Mouse (Mus musculus): Measurements from ENCODE around the gene Rbfox1. TPM values are rescaled to one million over a fixed set of nuclear protein-coding genes. Genes with fewer than 3 reads are reported as not detected.

Rbfox1 gene
- polyA plus RNA-seq, 1 experiment from 2014 or later: 0.32 TPM

DNA sequence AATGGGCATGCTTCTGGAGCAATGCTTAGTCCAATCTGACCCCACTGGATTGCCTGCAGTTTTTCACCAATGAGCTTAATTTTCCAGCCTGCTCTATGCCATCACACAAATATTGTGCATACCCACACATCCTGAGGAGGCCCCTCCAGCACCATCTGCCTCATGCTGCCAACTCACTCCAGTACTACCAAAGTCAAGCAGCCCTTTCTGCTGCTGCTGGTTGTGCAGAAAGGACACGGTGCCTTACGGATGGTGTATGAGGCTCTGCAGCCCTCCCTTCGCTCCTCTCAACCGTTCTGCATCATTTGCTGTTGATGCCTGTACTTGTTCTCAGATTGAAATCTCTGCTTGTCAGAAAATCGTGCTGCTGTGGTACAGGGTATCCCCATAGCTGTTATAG, 468.0 kb downstream of the Rbfox1 start:
- no peaks in the 10 kb centered on the region for H3K4me1 ChIP-seq (replicated peaks)
- WGBS (ENCODE audit: insufficient replicate concordance): 60% methylated on average over 5 of the region's 5 CpGs
- ATAC-seq (ENCODE audit: insufficient read depth): no peak
- H3K27me3 ChIP-seq: peaks cover 26% of the 10 kb centered on the region
- no peaks in the 10 kb centered on the region for H3K36me3 ChIP-seq (replicated peaks)
- no peaks in the 10 kb centered on the region for H3K9me3 ChIP-seq (replicated peaks)
- H3K9ac ChIP-seq: no peak overlapping the region
- H3K27ac ChIP-seq (replicated peaks): no peak overlapping the region
- H3K4me3 ChIP-seq (replicated peaks): no peak overlapping the region
- no peak overlapping the region for H3K4me2 ChIP-seq

DNA sequence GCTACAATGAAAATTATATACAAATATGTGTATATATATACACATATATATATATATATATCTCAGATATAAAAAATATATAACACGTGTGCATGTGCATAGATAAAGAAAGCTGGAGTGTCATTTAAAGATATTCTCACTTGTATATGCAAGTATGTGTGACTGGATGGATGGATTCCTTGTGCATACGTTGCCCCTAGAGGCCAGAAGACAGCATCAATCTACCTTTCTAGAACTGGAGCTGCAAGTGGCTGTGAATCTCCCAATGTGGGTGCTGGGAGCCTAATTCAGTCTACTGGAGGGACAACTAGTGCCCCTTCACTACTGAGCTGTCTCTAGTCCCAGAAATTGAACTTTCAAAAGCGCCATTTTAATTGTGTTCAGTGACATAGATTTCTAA, 471.8 kb downstream of the Rbfox1 start:
- H3K9me3 ChIP-seq (replicated peaks): no peaks in the 10 kb centered on the region
- H3K9ac ChIP-seq: no peak overlapping the region
- H3K27me3 ChIP-seq: no peaks in the 10 kb centered on the region
- ATAC-seq (ENCODE audit: insufficient read depth): no peak
- WGBS (ENCODE audit: insufficient replicate concordance): 42% methylated on average over 3 of the region's 3 CpGs
- no peaks in the 10 kb centered on the region for H3K36me3 ChIP-seq (replicated peaks)
- H3K4me1 ChIP-seq (replicated peaks): no peaks in the 10 kb centered on the region
- H3K4me3 ChIP-seq (replicated peaks): no peak overlapping the region
- H3K27ac ChIP-seq (replicated peaks): no peak overlapping the region
- no peak overlapping the region for H3K4me2 ChIP-seq

DNA sequence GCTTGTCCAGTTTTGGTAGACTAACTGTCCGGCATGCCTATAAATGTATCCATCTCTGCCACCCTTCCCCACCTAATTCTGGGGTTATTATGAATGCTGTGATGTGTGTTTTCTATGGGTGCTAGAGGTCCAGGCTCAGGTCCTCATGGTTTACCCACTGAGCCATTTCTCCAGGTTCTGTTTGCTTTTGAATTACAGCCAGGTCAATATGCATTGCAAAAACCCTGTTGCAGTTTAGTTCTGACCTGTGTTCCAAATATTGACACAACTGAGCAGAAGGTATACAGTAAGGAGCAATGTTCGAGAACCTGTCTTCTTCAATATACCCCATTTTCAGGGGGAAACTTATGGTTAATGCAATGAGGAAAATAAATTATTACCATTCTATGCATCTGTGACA, 480.6 kb downstream of the Rbfox1 start:
- 54% methylated on average over 2 of the region's 2 CpGs for WGBS (ENCODE audit: insufficient replicate concordance)
- Histone ChIP-seq H3K9me3 (replicated peaks) (no peaks in the 10 kb centered on the region), H3K4me1 (replicated peaks) (no peaks in the 10 kb centered on the region), H3K27me3 (no peaks in the 10 kb centered on the region), H3K27ac (replicated peaks) (no peak overlapping the region), H3K4me3 (replicated peaks) (no peak overlapping the region), H3K36me3 (replicated peaks) (no peaks in the 10 kb centered on the region), H3K4me2 (no peak overlapping the region), H3K9ac (no peak overlapping the region)
- 0 out of 2 replicates have a peak, but pooled peaks have one; percentile 15 for ATAC-seq (ENCODE audit: insufficient read depth)

DNA sequence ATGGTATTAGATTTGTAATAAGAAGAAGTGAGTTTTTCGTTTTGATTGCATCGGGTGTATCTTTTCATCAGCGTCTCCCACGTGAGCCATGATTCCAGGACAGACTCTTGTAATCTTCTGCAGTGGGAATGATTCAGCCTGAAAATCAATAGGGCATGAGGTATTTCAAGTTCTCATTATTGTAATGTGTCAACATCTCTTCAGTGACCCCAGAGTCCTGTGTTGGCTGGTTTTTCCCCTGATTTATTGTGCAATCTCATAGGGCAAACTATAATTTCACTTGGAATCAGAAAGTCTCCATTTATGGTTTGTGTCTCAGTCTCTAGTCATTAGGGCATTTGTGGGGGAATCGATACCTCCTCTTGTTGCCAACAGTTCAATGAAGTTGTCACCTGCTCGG, 481.5 kb downstream of the Rbfox1 start:
- Histone ChIP-seq H3K4me2 (no peak overlapping the region), H3K36me3 (replicated peaks) (no peaks in the 10 kb centered on the region), H3K4me3 (replicated peaks) (no peak overlapping the region), H3K27me3 (no peaks in the 10 kb centered on the region), H3K4me1 (replicated peaks) (no peaks in the 10 kb centered on the region), H3K27ac (replicated peaks) (no peak overlapping the region), H3K9me3 (replicated peaks) (no peaks in the 10 kb centered on the region), H3K9ac (no peak overlapping the region)
- WGBS (ENCODE audit: insufficient replicate concordance): 64% methylated on average over 6 of the region's 6 CpGs
- ATAC-seq (ENCODE audit: insufficient read depth): no peak

DNA sequence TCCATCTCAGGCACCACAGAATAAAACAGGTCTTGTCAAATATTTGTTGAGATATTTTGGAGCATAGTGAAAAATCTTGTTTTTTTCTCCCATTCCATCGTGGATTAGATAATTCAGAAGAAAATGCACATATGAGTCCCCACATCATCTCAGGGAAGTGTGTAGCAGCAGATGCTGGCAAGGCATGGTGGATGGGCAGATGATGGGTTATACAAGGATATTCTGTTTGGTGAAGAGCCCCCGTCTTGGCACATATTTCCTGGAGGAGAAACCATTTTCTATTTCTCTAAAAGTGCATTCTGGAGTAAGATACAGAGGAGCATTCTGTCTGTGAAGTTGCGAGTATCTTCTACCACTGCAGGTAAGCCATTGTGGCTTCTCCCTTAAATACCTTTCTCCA, 495.8 kb downstream of the Rbfox1 start:
- no peak overlapping the region for H3K4me2 ChIP-seq
- no peak overlapping the region for H3K4me3 ChIP-seq (replicated peaks)
- no peaks in the 10 kb centered on the region for H3K4me1 ChIP-seq (replicated peaks)
- H3K27ac ChIP-seq (replicated peaks): no peak overlapping the region
- H3K9me3 ChIP-seq (replicated peaks): no peaks in the 10 kb centered on the region
- H3K27me3 ChIP-seq: no peaks in the 10 kb centered on the region
- H3K36me3 ChIP-seq (replicated peaks): no peaks in the 10 kb centered on the region
- 48% methylated on average over 3 of the region's 3 CpGs for WGBS (ENCODE audit: insufficient replicate concordance)
- no peak for ATAC-seq (ENCODE audit: insufficient read depth)
- H3K9ac ChIP-seq: no peak overlapping the region

DNA sequence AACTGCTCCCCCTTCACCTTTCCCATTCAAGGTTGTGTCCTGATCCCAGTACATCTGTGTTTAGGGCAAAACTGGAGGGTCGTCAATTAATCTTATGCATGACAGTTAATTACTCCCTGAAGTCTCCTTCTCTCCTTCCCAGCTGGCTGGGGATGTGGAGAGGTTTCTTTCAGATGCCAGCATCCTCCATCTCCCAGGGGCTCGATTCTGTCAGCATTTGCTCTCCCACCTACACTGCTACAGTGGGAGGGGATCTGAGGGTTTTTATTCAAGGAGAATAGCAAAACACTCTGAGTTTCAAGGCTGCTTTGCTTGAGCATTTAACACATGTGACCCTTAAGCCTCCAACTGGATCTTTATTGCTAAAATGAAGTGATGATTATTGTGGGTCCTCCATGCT, 496.4 kb downstream of the Rbfox1 start:
- no peak for ATAC-seq (ENCODE audit: insufficient read depth)
- Histone ChIP-seq H3K9me3 (replicated peaks) (no peaks in the 10 kb centered on the region), H3K27me3 (no peaks in the 10 kb centered on the region), H3K4me1 (replicated peaks) (no peaks in the 10 kb centered on the region), H3K9ac (no peak overlapping the region), H3K4me2 (no peak overlapping the region), H3K36me3 (replicated peaks) (no peaks in the 10 kb centered on the region), H3K27ac (replicated peaks) (no peak overlapping the region), H3K4me3 (replicated peaks) (no peak overlapping the region)
- WGBS (ENCODE audit: insufficient replicate concordance): 41% methylated on average over 2 of the region's 2 CpGs

DNA sequence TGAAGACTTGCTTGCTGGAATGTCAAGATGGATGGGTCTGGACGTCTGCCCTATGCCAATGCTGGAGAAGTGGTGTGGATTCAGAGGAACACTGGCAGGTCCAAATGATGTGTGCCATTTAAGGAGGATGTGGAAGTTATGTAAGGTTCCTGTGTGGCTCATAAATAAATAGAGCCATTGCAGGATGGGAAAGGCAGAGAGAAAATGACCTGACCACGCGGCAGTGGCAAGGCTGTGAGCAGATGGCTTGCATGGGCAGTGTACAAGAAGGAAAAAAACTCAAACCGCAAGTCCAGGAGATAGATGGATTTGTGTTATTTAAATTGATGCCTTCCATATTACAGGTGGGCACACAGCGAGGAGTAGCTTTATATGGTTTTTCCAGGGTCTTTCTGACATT, 497.6 kb downstream of the Rbfox1 start:
- Histone ChIP-seq H3K4me3 (replicated peaks) (no peak overlapping the region), H3K27me3 (no peaks in the 10 kb centered on the region), H3K9ac (no peak overlapping the region), H3K27ac (replicated peaks) (no peak overlapping the region), H3K36me3 (replicated peaks) (no peaks in the 10 kb centered on the region), H3K9me3 (replicated peaks) (no peaks in the 10 kb centered on the region), H3K4me1 (replicated peaks) (no peaks in the 10 kb centered on the region), H3K4me2 (no peak overlapping the region)
- 63% methylated on average over 5 of the region's 5 CpGs for WGBS (ENCODE audit: insufficient replicate concordance)
- ATAC-seq (ENCODE audit: insufficient read depth): no peak

DNA sequence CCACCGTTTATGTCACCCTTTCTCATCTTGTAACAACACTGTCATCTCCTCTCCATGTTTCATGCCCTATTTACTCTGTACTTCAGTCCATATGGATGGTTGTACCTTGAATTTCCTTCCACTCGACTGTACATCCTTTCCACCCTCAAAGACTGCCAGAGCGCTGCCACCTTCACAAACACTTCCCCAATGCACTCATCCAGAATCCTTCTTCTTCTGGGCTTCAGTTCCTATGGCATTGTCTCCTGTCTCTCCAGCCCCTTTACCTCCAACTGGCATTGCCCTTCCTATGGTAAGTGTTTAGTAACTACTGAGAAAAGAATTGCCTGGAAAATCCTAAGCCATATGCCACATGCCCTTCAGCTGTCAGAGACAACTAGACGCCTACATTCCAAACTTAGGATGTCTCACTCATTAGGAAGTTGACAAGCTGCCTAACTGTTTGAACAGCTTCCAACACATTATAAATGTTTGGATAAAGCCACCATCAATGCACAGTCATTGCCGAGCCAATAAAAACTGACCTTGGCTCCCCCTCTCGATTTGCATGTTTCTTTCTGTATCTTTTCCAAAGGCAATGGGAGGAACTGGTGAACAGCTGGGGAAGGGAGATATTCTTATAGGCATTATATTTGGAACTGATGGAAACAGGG, 505.2 kb downstream of the Rbfox1 start:
- Histone ChIP-seq H3K4me3 (replicated peaks) (no peak overlapping the region), H3K4me1 (replicated peaks) (no peaks in the 10 kb centered on the region), H3K4me2 (no peak overlapping the region), H3K9me3 (replicated peaks) (no peaks in the 10 kb centered on the region), H3K27ac (replicated peaks) (no peak overlapping the region), H3K36me3 (replicated peaks) (no peaks in the 10 kb centered on the region), H3K9ac (no peak overlapping the region), H3K27me3 (no peaks in the 10 kb centered on the region)
- WGBS (ENCODE audit: insufficient replicate concordance): 60% methylated on average over 6 of the region's 6 CpGs
- ATAC-seq (ENCODE audit: insufficient read depth): no peak

DNA sequence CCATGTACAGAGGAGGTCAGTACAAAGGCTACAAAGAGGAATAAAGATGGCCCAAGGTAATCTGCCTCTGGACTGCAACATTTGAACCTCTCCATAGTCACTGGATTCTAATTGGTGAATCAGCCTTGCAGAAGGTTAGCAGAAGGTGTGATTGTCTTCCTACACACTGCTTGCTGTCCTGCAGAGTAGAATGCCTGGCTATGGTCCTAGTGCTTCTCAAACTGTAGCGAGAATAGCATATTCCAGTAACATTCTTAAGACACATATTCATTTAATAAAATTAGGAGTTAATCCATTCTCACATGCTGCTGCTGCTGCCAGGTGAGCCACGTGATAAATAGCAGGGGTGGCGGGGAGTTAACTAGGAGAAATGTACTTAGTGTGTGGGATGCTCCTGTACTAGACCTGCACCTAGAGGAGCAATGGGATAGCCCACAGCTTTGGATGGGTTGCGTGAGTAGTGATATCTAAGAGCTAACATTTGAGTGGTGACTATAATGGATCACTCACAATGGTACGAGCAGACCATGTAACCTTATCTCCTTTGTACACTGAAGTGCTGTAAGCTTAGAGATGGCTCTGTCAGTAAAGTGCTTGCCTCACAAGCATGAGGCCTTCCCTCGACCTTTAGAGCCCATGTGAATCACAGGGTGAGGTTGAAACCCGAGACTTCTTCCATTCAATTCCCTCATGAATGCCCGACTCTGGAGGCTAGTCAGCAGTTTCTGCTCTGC, 511.7 kb downstream of the Rbfox1 start:
- no peak for ATAC-seq (ENCODE audit: insufficient read depth)
- H3K4me3 ChIP-seq (replicated peaks): no peak overlapping the region
- 54% methylated on average over 8 of the region's 8 CpGs for WGBS (ENCODE audit: insufficient replicate concordance)
- H3K4me2 ChIP-seq: no peak overlapping the region
- H3K4me1 ChIP-seq (replicated peaks): no peaks in the 10 kb centered on the region
- no peaks in the 10 kb centered on the region; the same call in 1 of the 2 replicates for H3K9me3 ChIP-seq (replicated peaks)
- no peaks in the 10 kb centered on the region for H3K27me3 ChIP-seq
- H3K9ac ChIP-seq: no peak overlapping the region
- no peak overlapping the region for H3K27ac ChIP-seq (replicated peaks)
- no peaks in the 10 kb centered on the region for H3K36me3 ChIP-seq (replicated peaks)

DNA sequence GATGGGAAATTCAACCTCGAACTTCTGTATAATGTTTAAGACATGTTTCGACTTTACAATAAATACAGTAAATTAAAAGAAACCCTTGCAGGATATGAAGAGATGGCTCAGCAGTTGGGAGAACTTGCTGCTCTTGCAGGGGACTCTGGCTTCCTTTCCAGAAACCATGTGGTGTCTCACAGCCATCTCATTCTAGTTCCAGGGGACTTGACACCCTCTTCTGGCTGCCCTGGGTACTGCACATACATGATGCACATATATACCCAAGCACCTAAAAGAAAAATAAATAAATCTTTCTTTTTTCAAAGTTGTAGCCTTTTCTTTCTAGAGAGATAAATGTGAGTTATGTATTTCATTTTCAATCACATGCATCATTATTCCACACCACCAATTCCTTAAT, 512.5 kb downstream of the Rbfox1 start:
- no peaks in the 10 kb centered on the region for H3K4me1 ChIP-seq (replicated peaks)
- H3K4me3 ChIP-seq (replicated peaks): no peak overlapping the region
- no peak overlapping the region for H3K4me2 ChIP-seq
- H3K27me3 ChIP-seq: no peaks in the 10 kb centered on the region
- no peaks in the 10 kb centered on the region for H3K36me3 ChIP-seq (replicated peaks)
- H3K9me3 ChIP-seq (replicated peaks): no peaks in the 10 kb centered on the region; the same call in 1 of the 2 replicates
- no peak overlapping the region for H3K9ac ChIP-seq
- no peak overlapping the region for H3K27ac ChIP-seq (replicated peaks)
- no peak for ATAC-seq (ENCODE audit: insufficient read depth)
- 74% methylated on average over 2 of the region's 2 CpGs for WGBS (ENCODE audit: insufficient replicate concordance)

DNA sequence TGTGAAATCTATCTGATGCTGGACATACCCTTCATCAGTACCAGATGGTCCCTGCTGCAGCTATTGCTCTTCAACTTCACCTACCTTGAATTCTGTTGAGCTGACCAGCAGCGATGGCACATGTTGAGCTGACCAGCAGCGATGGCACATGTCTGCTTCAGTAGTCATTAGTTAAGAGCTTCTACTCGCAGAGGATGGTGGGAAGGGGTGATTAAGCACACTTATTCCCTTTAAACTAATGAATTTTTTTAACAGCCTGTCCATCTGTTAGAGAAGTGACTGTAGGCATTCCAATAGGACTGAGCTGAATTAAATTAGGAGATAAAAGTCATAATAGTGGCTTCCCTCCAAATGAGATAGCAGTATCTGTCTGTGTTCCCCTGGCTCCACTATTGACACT, 517.7 kb downstream of the Rbfox1 start:
- H3K4me3 ChIP-seq (replicated peaks): no peak overlapping the region
- no peak overlapping the region for H3K27ac ChIP-seq (replicated peaks)
- H3K4me2 ChIP-seq: no peak overlapping the region
- H3K9me3 ChIP-seq (replicated peaks): no peaks in the 10 kb centered on the region; the same call in 1 of the 2 replicates
- no peaks in the 10 kb centered on the region for H3K4me1 ChIP-seq (replicated peaks)
- WGBS (ENCODE audit: insufficient replicate concordance): 65% methylated on average over 3 of the region's 3 CpGs
- no peak overlapping the region for H3K9ac ChIP-seq
- no peaks in the 10 kb centered on the region for H3K36me3 ChIP-seq (replicated peaks)
- no peaks in the 10 kb centered on the region for H3K27me3 ChIP-seq
- no peak for ATAC-seq (ENCODE audit: insufficient read depth)

DNA sequence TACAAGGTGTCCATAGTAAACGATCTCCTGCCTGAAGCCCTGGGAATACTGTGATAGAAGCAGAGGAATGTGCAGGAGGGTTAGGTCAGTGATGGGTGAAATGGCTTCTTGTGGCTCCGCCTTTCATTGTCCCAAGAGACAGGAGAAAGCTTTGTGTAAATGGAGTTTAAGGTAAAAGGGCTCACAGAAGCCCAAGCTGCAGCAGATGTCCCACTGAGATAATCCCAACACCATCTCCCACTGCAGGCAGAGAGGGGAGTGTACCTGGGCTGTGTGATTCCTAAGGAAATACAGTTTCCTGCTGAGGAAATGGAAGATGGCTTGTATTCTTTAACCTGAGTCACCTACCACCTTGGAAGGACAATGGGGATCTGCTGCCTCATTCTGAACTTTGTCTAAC, 529.7 kb downstream of the Rbfox1 start:
- Histone ChIP-seq H3K9me3 (replicated peaks) (no peaks in the 10 kb centered on the region), H3K27ac (replicated peaks) (no peak overlapping the region), H3K9ac (no peak overlapping the region), H3K4me2 (no peak overlapping the region), H3K36me3 (replicated peaks) (no peaks in the 10 kb centered on the region), H3K4me1 (replicated peaks) (no peaks in the 10 kb centered on the region), H3K27me3 (no peaks in the 10 kb centered on the region), H3K4me3 (replicated peaks) (no peak overlapping the region)
- ATAC-seq (ENCODE audit: insufficient read depth): no peak
- WGBS (ENCODE audit: insufficient replicate concordance): 34% methylated on average over 2 of the region's 2 CpGs

Measured in liver, embryonic 15.5 days (tissue).